Mouse (Mus musculus) midbrain, postnatal 0 days (tissue): ENCODE measurements around the gene Otud7b. TPM values are rescaled to one million over a fixed set of nuclear protein-coding genes. Genes with fewer than 3 reads are reported as not detected.

ENCODE experiments used
- ATAC-seq: fragments of 200-750 bp; cut with Nextera tagmentation; 2 replicates; pipeline ENCODE4 v1.8.0; 2017; ENCODE audit warnings: moderate number of reproducible peaks, mild to moderate bottlenecking, moderate TSS enrichment, moderate library complexity; ENCODE audit not compliant: low FRiP score
- DNase-seq: peaks from one replicate; pipeline ENCODE4 v3.0.0-alpha.2; 2015; ENCODE audit warnings: low spot score
- H3K27ac ChIP-seq: fragments of 300-500 bp; sonication (generic); 2 replicates; pipeline ENCODE4 v1.5.1; 2014; ENCODE audit warnings: low read depth, mild to moderate bottlenecking, low read length, mixed read lengths
- H3K27me3 ChIP-seq: fragments of 300-500 bp; sonication (generic); 2 replicates; pipeline ENCODE4 v1.6.1; 2014; ENCODE audit warnings: low read length, control low read depth, mixed read lengths; ENCODE audit not compliant: insufficient read depth
- H3K36me3 ChIP-seq: fragments of 300-500 bp; sonication (generic); 2 replicates; pipeline ENCODE4 v1.6.1; 2014; ENCODE audit warnings: low read length, control low read depth, mixed read lengths; ENCODE audit not compliant: insufficient read depth
- H3K4me1 ChIP-seq: fragments of 300-500 bp; sonication (generic); 2 replicates; pipeline ENCODE4 v1.6.1; 2014; ENCODE audit warnings: mild to moderate bottlenecking, control low read depth, antibody characterized with exemption, low read length, mixed read lengths; ENCODE audit not compliant: insufficient read depth
- H3K4me2 ChIP-seq: fragments of 300-500 bp; sonication (generic); 2 replicates; pipeline ENCODE4 v1.6.1; 2014; ENCODE audit warnings: low read depth, mild to moderate bottlenecking, low read length, mixed read lengths; ENCODE audit not compliant: poor library complexity, severe bottlenecking
- H3K4me3 ChIP-seq: fragments of 300-500 bp; sonication (generic); 2 replicates; pipeline ENCODE4 v1.5.1; 2014; ENCODE audit warnings: low read depth, mild to moderate bottlenecking, low read length, moderate library complexity
- H3K9ac ChIP-seq: fragments of 300-500 bp; sonication (generic); replicated peaks from 2 replicates; pipeline ENCODE4 v1.6.1; 2014; ENCODE audit warnings: mild to moderate bottlenecking, low read length, moderate library complexity, mixed read lengths; ENCODE audit not compliant: poor library complexity, severe bottlenecking
- H3K9me3 ChIP-seq: fragments of 300-500 bp; sonication (generic); 2 replicates; pipeline ENCODE4 v1.6.1; 2016; ENCODE audit warnings: low read length, control low read depth
- CTCF ChIP-seq: IDR thresholded peaks from 2 replicates; pipeline ENCODE4 v1.5.1; 2016; ENCODE audit warnings: antibody characterized with exemption, mild to moderate bottlenecking
- WGBS: fragments of 180-500 bp; shearing (Covaris S2); extraction: QIAGEN DNeasy Blood & Tissue Kit; methylation state at CpG from one replicate; pipeline ENCODE4 v1.1.7; 2014; 5-methylcytosine and 5-hydroxymethylcytosine counted together
- polyA plus RNA-seq: library from polyadenylated mRNA; unstranded; fragments of >200 nt; fragmentation: Nextera tagmentation; extraction: Ambion mirVana; gene quantifications from 2 replicates; pipeline ENCODE4 v1.2.1, GENCODE M21; 2015
- total RNA-seq: library from RNA; depleted of rRNA; stranded (reverse); fragments of >200 nt; gene quantifications from 2 replicates; pipeline ENCODE4 v1.2.3, GENCODE M21; 2014

Otud7b gene
- total and polyA plus RNA-seq, 2 experiments from 2014 or later: 7.5 to 14.3 TPM

GRCm38 (mm10) chr3:96132478-96132877 lies 28.2 kb downstream of the Otud7b start:
- H3K9ac ChIP-seq: no peak overlapping the region
- H3K4me3 ChIP-seq: no peak overlapping the region
- H3K4me1 ChIP-seq: no peaks in the 10 kb centered on the region
- 79% methylated on average over 3 of the region's 3 CpGs for WGBS
- no peak overlapping the region for H3K27ac ChIP-seq
- no peaks in the 10 kb centered on the region for H3K27me3 ChIP-seq
- H3K36me3 ChIP-seq: no peaks in the 10 kb centered on the region; the same call in 1 of the 2 replicates
- ATAC-seq (no peak), DNase-seq (no peak)
- H3K9me3 ChIP-seq: no peaks in the 10 kb centered on the region
- no peak for TF ChIP-seq CTCF
- no peak overlapping the region for H3K4me2 ChIP-seq

DNA sequence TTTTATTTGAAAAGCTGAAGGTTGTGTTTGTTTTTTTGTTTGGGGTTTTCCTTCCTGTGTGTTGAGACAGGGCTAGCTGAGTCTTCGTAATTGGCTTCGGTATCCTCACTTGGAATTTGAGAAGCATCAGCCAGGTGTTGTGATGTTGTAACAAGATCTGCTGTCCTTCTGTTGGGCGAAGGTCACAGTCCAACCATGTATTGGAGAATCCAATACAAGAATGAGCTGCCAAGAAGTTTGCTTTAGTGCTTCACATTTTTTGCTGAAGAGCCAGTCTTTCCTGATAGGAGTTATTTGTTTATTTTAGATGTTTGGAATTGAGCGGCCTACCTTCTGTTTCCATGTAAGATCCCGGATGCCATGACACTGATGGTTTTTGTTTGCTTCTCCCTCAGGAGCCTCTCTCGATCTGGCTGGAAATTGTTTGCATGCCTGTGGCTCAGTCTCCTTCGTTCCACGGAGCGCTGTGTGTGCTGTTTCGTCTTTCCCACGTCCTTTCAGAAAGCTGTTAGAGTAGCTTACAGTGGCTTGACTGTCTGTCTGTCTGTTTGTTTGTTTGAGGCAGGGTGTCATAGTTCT lies 29.1 kb downstream of the Otud7b start:
- H3K9ac ChIP-seq: no peak overlapping the region
- no peak overlapping the region for H3K4me2 ChIP-seq
- 74% methylated on average over 11 of the region's 11 CpGs for WGBS
- no peaks in the 10 kb centered on the region for H3K9me3 ChIP-seq
- no peak for TF ChIP-seq CTCF
- ATAC-seq: no peak
- DNase-seq: no peak
- H3K4me1 ChIP-seq: no peaks in the 10 kb centered on the region
- no peaks in the 10 kb centered on the region; the same call in 1 of the 2 replicates for H3K36me3 ChIP-seq
- no peak overlapping the region for H3K27ac ChIP-seq
- H3K4me3 ChIP-seq: no peak overlapping the region
- H3K27me3 ChIP-seq: no peaks in the 10 kb centered on the region

DNA sequence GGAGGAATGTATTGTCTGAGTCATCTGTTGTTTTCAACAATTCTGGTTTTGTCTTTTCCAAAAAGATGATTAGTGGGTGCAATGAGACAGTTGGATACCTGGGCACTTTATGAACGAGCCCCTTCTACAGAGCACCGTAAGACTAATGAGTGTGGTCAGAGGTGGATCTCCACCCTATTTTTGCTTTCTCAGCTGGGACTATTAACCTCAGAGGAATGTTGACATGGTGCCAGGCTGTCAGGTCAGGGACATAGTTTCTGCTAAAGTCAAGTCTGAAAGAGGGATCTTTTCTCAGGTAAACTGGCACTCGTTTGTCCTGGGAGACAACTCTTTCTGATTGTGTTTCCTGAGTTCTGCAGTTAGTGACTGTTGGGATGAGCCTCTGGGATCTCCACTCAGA lies 30.7 kb downstream of the Otud7b start:
- Histone ChIP-seq H3K27me3 (no peaks in the 10 kb centered on the region), H3K9me3 (no peaks in the 10 kb centered on the region), H3K4me2 (no peak overlapping the region), H3K9ac (no peak overlapping the region), H3K36me3 (peaks cover 4% of the 10 kb centered on the region; the same call in 1 of the 2 replicates), H3K4me3 (no peak overlapping the region), H3K4me1 (no peaks in the 10 kb centered on the region), H3K27ac (no peak overlapping the region)
- DNase-seq (no peak), ATAC-seq (no peak)
- 84% methylated on average over 3 of the region's 3 CpGs for WGBS
- TF ChIP-seq CTCF: no peak

DNA sequence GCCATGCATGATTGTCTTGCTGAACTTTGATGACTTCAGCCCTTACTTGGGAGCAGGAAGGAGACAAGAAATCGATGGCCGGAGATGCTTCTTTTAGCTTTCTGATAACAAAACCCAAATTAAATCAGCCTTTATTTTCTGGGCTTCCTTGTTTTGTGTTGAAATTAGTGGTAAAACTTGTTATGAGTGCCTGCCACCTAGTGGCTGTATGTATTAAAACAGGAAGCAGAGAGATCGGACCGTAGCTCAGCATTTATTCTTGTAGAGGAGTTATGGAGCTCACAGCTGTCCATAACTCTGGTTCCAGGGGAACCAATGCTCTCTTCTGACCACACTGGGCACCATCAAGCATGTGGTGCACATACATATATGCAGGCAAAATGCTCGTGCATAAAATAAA lies 43.6 kb downstream of the Otud7b start:
- Histone ChIP-seq H3K27me3 (no peaks in the 10 kb centered on the region), H3K9me3 (no peaks in the 10 kb centered on the region), H3K4me2 (no peak overlapping the region), H3K27ac (no peak overlapping the region), H3K4me3 (no peak overlapping the region), H3K4me1 (no peaks in the 10 kb centered on the region), H3K36me3 (peaks cover 33% of the 10 kb centered on the region), H3K9ac (no peak overlapping the region)
- peak; percentile 85 for TF ChIP-seq CTCF
- WGBS: 17% methylated on average over 5 of the region's 5 CpGs
- DNase-seq: peak; percentile 80
- ATAC-seq: no peak

- WGBS: 86% methylated on average over 7 of the region's 7 CpGs
- no peak overlapping the region for H3K27ac ChIP-seq
- ATAC-seq (no peak), DNase-seq (no peak)
- H3K9ac ChIP-seq: no peak overlapping the region
- H3K27me3 ChIP-seq: no peaks in the 10 kb centered on the region
- no peak overlapping the region for H3K4me2 ChIP-seq
- H3K9me3 ChIP-seq: no peaks in the 10 kb centered on the region
- no peak overlapping the region for H3K4me3 ChIP-seq
- H3K4me1 ChIP-seq: no peaks in the 10 kb centered on the region
- TF ChIP-seq CTCF: no peak
- peaks cover 45% of the 10 kb centered on the region for H3K36me3 ChIP-seq
Measured at GRCm38 (mm10) chr3:96151836-96152235, 47.5 kb downstream of the Otud7b start.

DNA sequence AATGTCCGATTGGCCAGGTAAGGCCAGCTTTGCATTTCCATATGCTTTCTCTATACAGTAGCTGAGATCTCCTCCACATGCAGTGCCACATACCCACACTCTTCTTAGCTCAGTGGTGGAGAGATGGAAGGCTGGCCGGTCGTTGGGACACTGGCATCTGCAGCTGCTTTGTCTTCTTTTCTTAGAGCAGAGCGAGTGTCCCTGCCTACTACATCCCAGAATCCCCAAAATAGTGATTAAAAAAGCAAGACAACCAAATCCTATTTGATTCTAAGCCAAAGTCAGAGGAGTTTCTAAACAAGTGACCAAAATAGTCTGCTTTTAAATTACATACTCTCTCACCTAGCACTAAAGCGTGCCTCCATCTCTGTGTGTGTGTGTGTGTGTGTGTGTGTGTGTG lies 48.3 kb downstream of the Otud7b start:
- H3K4me1 ChIP-seq: no peaks in the 10 kb centered on the region
- no peak overlapping the region for H3K4me2 ChIP-seq
- 90% methylated on average over 5 of the region's 5 CpGs for WGBS
- H3K36me3 ChIP-seq: peaks cover 45% of the 10 kb centered on the region
- no peaks in the 10 kb centered on the region for H3K27me3 ChIP-seq
- no peaks in the 10 kb centered on the region for H3K9me3 ChIP-seq
- ATAC-seq (no peak), DNase-seq (no peak)
- H3K4me3 ChIP-seq: no peak overlapping the region
- TF ChIP-seq CTCF: no peak
- H3K27ac ChIP-seq: no peak overlapping the region
- H3K9ac ChIP-seq: no peak overlapping the region
